18 mouse cellular contexts compared by ENCODE assay signal in genomic region chr4:21674691-21675090, GRCm38 (mm10). TPM values are rescaled to one million over a fixed set of nuclear protein-coding genes. Genes with fewer than 3 reads are reported as not detected.
"Had no signal": no experiment of that assay in that cellular context is flagged by ENCODE, and none has a peak within 500 bp of the region (broad histone marks: within the 10 kb centered on the region; RNA-seq: fewer than 3 reads in every experiment).

No protein-coding gene starts in this region.

- H3K9ac ChIP-seq: limb, embryonic 12.5 days; liver, embryonic 13.5 days; liver, postnatal 0 days; lung, embryonic 15.5 days; stomach, embryonic 15.5 days had no signal

- ATAC-seq: intestine, postnatal 0 days; liver, postnatal 0 days had no signal

- DNase-seq: kidney, adult 8-10 months; kidney, postnatal 25 days; liver; liver, embryonic 13.5 days; liver, postnatal 0 days; lung, postnatal 14 days; thymus, adult 2 months; thymus, postnatal 25 days had no signal

- H3K36me3 ChIP-seq: limb, embryonic 12.5 days; liver, embryonic 13.5 days; lung, embryonic 15.5 days; stomach, embryonic 15.5 days had no signal

- H3K9me3 ChIP-seq: limb, embryonic 12.5 days; liver, embryonic 13.5 days; lung, embryonic 15.5 days; stomach, embryonic 15.5 days had no signal

- H3K4me2 ChIP-seq: limb, embryonic 12.5 days; liver, embryonic 13.5 days; lung, embryonic 15.5 days; stomach, embryonic 15.5 days had no signal

- H3K4me3 ChIP-seq: left cerebral cortex, adult 2 months; limb, embryonic 12.5 days; liver, embryonic 13.5 days; lung, embryonic 15.5 days; myocyte; stomach, embryonic 15.5 days had no signal

- H3K27ac ChIP-seq: left cerebral cortex, adult 2 months; limb, embryonic 12.5 days; liver, embryonic 13.5 days; lung, embryonic 15.5 days; stomach, embryonic 15.5 days had no signal

RNA-seq across cellular contexts. Expression of gene Prdm13, which starts 11.1 kb away (rescaled TPM):
- polyA plus RNA-seq: intestine, postnatal 0 days; kidney, embryonic 16.5 days; limb, embryonic 12.5 days; liver, embryonic 13.5 days; liver, postnatal 0 days; lung, embryonic 15.5 days; myocyte; spleen, adult 2 months; stomach, embryonic 15.5 days; testis, adult 2 months; thymus, adult 2 months; urinary bladder, adult 2 months had no signal
